Mouse (Mus musculus): Measurements from ENCODE around the gene Bag2. TPM values are rescaled to one million over a fixed set of nuclear protein-coding genes. Genes with fewer than 3 reads are reported as not detected.
A peak's percentile ranks its signal among the peaks of the same experiment; 100 is the strongest.
"Not testable (repeated sequence)": the region's sequence is repeated elsewhere in the genome, so short reads cannot be mapped to it uniquely, and the experiment has no call there.

The Bag2 gene
- polyA plus RNA-seq, 1 experiment from 2014 or later, result 85.3 TPM

GRCm38 (mm10) chr1:33757033-33757413 is 572 bp downstream of the Bag2 start:
- no peaks in the 10 kb centered on the region for H3K9me3 ChIP-seq (ENCODE audit: control insufficient read depth, low read length)
- H3K27me3 ChIP-seq (ENCODE audit: control insufficient read depth, insufficient read depth, low read length), result no peaks in the 10 kb centered on the region
- peak overlapping the region; percentile 13 to 73; a peak in 2 of 4 replicates for H3K27ac ChIP-seq (replicated peaks in 1 of 2; ENCODE audit: control insufficient read depth in 1 of 2, insufficient read depth in 1 of 2, low read depth in 2 of 2, low read length in 2 of 2)
- H3K4me1 ChIP-seq (ENCODE audit: control insufficient read depth in 2 of 2, insufficient read depth in 2 of 2, low read length in 2 of 2), result peaks cover 7 to 35% of the 10 kb centered on the region in 2 experiments; a peak in 3 of 4 replicates
- H3K36me3 ChIP-seq (ENCODE audit: control insufficient read depth, insufficient read depth, low read length), result peaks cover 18% of the 10 kb centered on the region
- H3K4me3 ChIP-seq (ENCODE audit: control insufficient read depth in 1 of 2, insufficient read depth in 1 of 2, low read depth in 1 of 2, low read length in 2 of 2), result peak overlapping the region; percentile 71 to 79
- peak; percentile 33; the same call in 1 of the 2 replicates for ATAC-seq (ENCODE audit: insufficient number of reproducible peaks, insufficient read depth, low FRiP score, low read depth)
- under 1% methylated on average over 14 of the region's 14 CpGs for WGBS
- H3K9ac ChIP-seq (ENCODE audit: low read length), result peak overlapping the region; percentile 89
- peak overlapping the region; percentile 70 for H3K4me2 ChIP-seq (ENCODE audit: low read length)

- peak overlapping the region; percentile 70 for H3K4me2 ChIP-seq (ENCODE audit: low read length)
- H3K4me1 ChIP-seq (ENCODE audit: control insufficient read depth in 2 of 2, insufficient read depth in 2 of 2, low read length in 2 of 2), result peaks cover 7 to 35% of the 10 kb centered on the region in 2 experiments; a peak in 3 of 4 replicates
- no peak for ATAC-seq (ENCODE audit: insufficient number of reproducible peaks, insufficient read depth, low FRiP score, low read depth)
- H3K27ac ChIP-seq (replicated peaks in 1 of 2; ENCODE audit: control insufficient read depth in 1 of 2, insufficient read depth in 1 of 2, low read depth in 2 of 2, low read length in 2 of 2), result peak overlapping the region; percentile 13 to 20; a peak in 1 of 4 replicates
- H3K4me3 ChIP-seq (ENCODE audit: control insufficient read depth in 1 of 2, insufficient read depth in 1 of 2, low read depth in 1 of 2, low read length in 2 of 2), result peak overlapping the region; percentile 71 to 79
- 22% methylated on average over 18 of the region's 18 CpGs for WGBS
- peaks cover 13% of the 10 kb centered on the region for H3K36me3 ChIP-seq (ENCODE audit: control insufficient read depth, insufficient read depth, low read length)
- H3K9me3 ChIP-seq (ENCODE audit: control insufficient read depth, low read length), result no peaks in the 10 kb centered on the region
- H3K9ac ChIP-seq (ENCODE audit: low read length), result peak overlapping the region; percentile 89
- H3K27me3 ChIP-seq (ENCODE audit: control insufficient read depth, insufficient read depth, low read length), result no peaks in the 10 kb centered on the region
These were observed 1.1 kb downstream of the Bag2 start for GRCm38 (mm10) chr1:33756258-33757032.

- 71% methylated on average over 7 of the region's 7 CpGs for WGBS
- Histone ChIP-seq H3K4me2 (ENCODE audit: low read length) (peak overlapping the region; percentile 70), H3K36me3 (ENCODE audit: control insufficient read depth, insufficient read depth, low read length) (peaks cover 7% of the 10 kb centered on the region), H3K4me3 (ENCODE audit: control insufficient read depth in 1 of 2, insufficient read depth in 1 of 2, low read depth in 1 of 2, low read length in 2 of 2) (peak overlapping the region in 1 of 2 experiments; percentile 71; a peak in 2 of 4 replicates), H3K9ac (ENCODE audit: low read length) (peak overlapping the region; percentile 89), H3K9me3 (ENCODE audit: control insufficient read depth, low read length) (no peaks in the 10 kb centered on the region), H3K27me3 (ENCODE audit: control insufficient read depth, insufficient read depth, low read length) (no peaks in the 10 kb centered on the region), H3K4me1 (ENCODE audit: control insufficient read depth in 2 of 2, insufficient read depth in 2 of 2, low read length in 2 of 2) (peaks cover 7 to 39% of the 10 kb centered on the region in 2 experiments; a peak in 3 of 4 replicates), H3K27ac (replicated peaks in 1 of 2; ENCODE audit: control insufficient read depth in 1 of 2, insufficient read depth in 1 of 2, low read depth in 2 of 2, low read length in 2 of 2) (no peak overlapping the region)
- no peak for ATAC-seq (ENCODE audit: insufficient number of reproducible peaks, insufficient read depth, low FRiP score, low read depth)
These were observed 1.8 kb downstream of the Bag2 start for GRCm38 (mm10) chr1:33755799-33756198.

GRCm38 (mm10) chr1:33754965-33755735 is 2.4 kb downstream of the Bag2 start:
- H3K9ac ChIP-seq (ENCODE audit: low read length), result no peak overlapping the region; the same call in 1 of the 2 replicates
- ATAC-seq (ENCODE audit: insufficient number of reproducible peaks, insufficient read depth, low FRiP score, low read depth), result no peak
- no peak overlapping the region for H3K27ac ChIP-seq (replicated peaks in 1 of 2; ENCODE audit: control insufficient read depth in 1 of 2, insufficient read depth in 1 of 2, low read depth in 2 of 2, low read length in 2 of 2)
- WGBS, result 65% methylated on average over 21 of the region's 21 CpGs
- H3K4me3 ChIP-seq (ENCODE audit: control insufficient read depth in 1 of 2, insufficient read depth in 1 of 2, low read depth in 1 of 2, low read length in 2 of 2), result no peak overlapping the region
- peaks cover under 1% of the 10 kb centered on the region; the same call in 1 of the 2 replicates for H3K36me3 ChIP-seq (ENCODE audit: control insufficient read depth, insufficient read depth, low read length)
- no peaks in the 10 kb centered on the region for H3K9me3 ChIP-seq (ENCODE audit: control insufficient read depth, low read length)
- peaks cover 7 to 39% of the 10 kb centered on the region in 2 experiments; a peak in 3 of 4 replicates for H3K4me1 ChIP-seq (ENCODE audit: control insufficient read depth in 2 of 2, insufficient read depth in 2 of 2, low read length in 2 of 2)
- peak overlapping the region; percentile 70; the same call in 1 of the 2 replicates for H3K4me2 ChIP-seq (ENCODE audit: low read length)
- no peaks in the 10 kb centered on the region for H3K27me3 ChIP-seq (ENCODE audit: control insufficient read depth, insufficient read depth, low read length)

GRCm38 (mm10) chr1:33754089-33754488 is 3.5 kb downstream of the Bag2 start:
- Histone ChIP-seq H3K36me3 (ENCODE audit: control insufficient read depth, insufficient read depth, low read length) (no peaks in the 10 kb centered on the region), H3K27me3 (ENCODE audit: control insufficient read depth, insufficient read depth, low read length) (no peaks in the 10 kb centered on the region), H3K9ac (ENCODE audit: low read length) (no peak overlapping the region), H3K9me3 (ENCODE audit: control insufficient read depth, low read length) (no peaks in the 10 kb centered on the region), H3K4me2 (ENCODE audit: low read length) (no peak overlapping the region), H3K4me3 (ENCODE audit: control insufficient read depth in 1 of 2, insufficient read depth in 1 of 2, low read depth in 1 of 2, low read length in 2 of 2) (no peak overlapping the region), H3K4me1 (ENCODE audit: control insufficient read depth in 2 of 2, insufficient read depth in 2 of 2, low read length in 2 of 2) (peaks cover 7 to 39% of the 10 kb centered on the region in 2 experiments; a peak in 3 of 4 replicates), H3K27ac (replicated peaks in 1 of 2; ENCODE audit: control insufficient read depth in 1 of 2, insufficient read depth in 1 of 2, low read depth in 2 of 2, low read length in 2 of 2) (no peak overlapping the region)
- no peak for ATAC-seq (ENCODE audit: insufficient number of reproducible peaks, insufficient read depth, low FRiP score, low read depth)
- 94% methylated on average over 17 of the region's 17 CpGs for WGBS

GRCm38 (mm10) chr1:33751283-33751682 is 6.3 kb downstream of the Bag2 start:
- H3K4me1 ChIP-seq (ENCODE audit: control insufficient read depth in 2 of 2, insufficient read depth in 2 of 2, low read length in 2 of 2), result peaks cover 5 to 25% of the 10 kb centered on the region in 2 experiments; a peak in 3 of 4 replicates
- H3K9ac ChIP-seq (ENCODE audit: low read length), result no peak overlapping the region
- no peaks in the 10 kb centered on the region for H3K9me3 ChIP-seq (ENCODE audit: control insufficient read depth, low read length)
- no peaks in the 10 kb centered on the region for H3K27me3 ChIP-seq (ENCODE audit: control insufficient read depth, insufficient read depth, low read length)
- peaks cover 17% of the 10 kb centered on the region for H3K36me3 ChIP-seq (ENCODE audit: control insufficient read depth, insufficient read depth, low read length)
- H3K27ac ChIP-seq (replicated peaks in 1 of 2; ENCODE audit: control insufficient read depth in 1 of 2, insufficient read depth in 1 of 2, low read depth in 2 of 2, low read length in 2 of 2), result peak overlapping the region in 1 of 2 experiments; percentile 47; a peak in 1 of 4 replicates
- WGBS, result 56% methylated on average over 10 of the region's 10 CpGs
- H3K4me2 ChIP-seq (ENCODE audit: low read length), result no peak overlapping the region
- ATAC-seq (ENCODE audit: insufficient number of reproducible peaks, insufficient read depth, low FRiP score, low read depth), result peak; percentile 55; the same call in 1 of the 2 replicates
- no peak overlapping the region for H3K4me3 ChIP-seq (ENCODE audit: control insufficient read depth in 1 of 2, insufficient read depth in 1 of 2, low read depth in 1 of 2, low read length in 2 of 2)

- H3K9me3 ChIP-seq (ENCODE audit: control insufficient read depth, low read length); H3K27me3 ChIP-seq (ENCODE audit: control insufficient read depth, insufficient read depth, low read length); H3K4me2 ChIP-seq (ENCODE audit: low read length); ATAC-seq (ENCODE audit: insufficient number of reproducible peaks, insufficient read depth, low FRiP score, low read depth); H3K4me3 ChIP-seq (ENCODE audit: control insufficient read depth in 1 of 2, insufficient read depth in 1 of 2, low read depth in 1 of 2, low read length in 2 of 2); H3K9ac ChIP-seq (ENCODE audit: low read length); H3K27ac ChIP-seq (replicated peaks in 1 of 2; ENCODE audit: control insufficient read depth in 1 of 2, insufficient read depth in 1 of 2, low read depth in 2 of 2, low read length in 2 of 2): not testable (repeated sequence)
- Histone ChIP-seq H3K36me3 (ENCODE audit: control insufficient read depth, insufficient read depth, low read length) (peaks cover 31% of the 10 kb centered on the region), H3K4me1 (ENCODE audit: control insufficient read depth in 2 of 2, insufficient read depth in 2 of 2, low read length in 2 of 2) (peaks cover 0 to 10% of the 10 kb centered on the region in 2 experiments; a peak in 3 of 4 replicates)
- 86% methylated on average over 3 of the region's 4 CpGs for WGBS
These were observed 7.9 kb downstream of the Bag2 start for GRCm38 (mm10) chr1:33749709-33750108.

Measured in heart, embryonic 14.5 days (tissue).